Mouse (Mus musculus) bone marrow, adult 2 months (tissue): ENCODE data around the gene Pea15a.

ENCODE experiments used
- CTCF ChIP-seq: fragments of 200-500 bp; IDR thresholded peaks from 2 replicates; pipeline ENCODE4 v1.5.1; 2011; ENCODE audit warnings: low read length, control low read depth; ENCODE audit not compliant: control insufficient read depth, insufficient read depth
- POLR2A ChIP-seq: fragments of 200-500 bp; IDR thresholded peaks from 2 replicates; pipeline ENCODE4 v1.6.1; 2011; ENCODE audit warnings: low read depth, mild to moderate bottlenecking, control low read depth, low read length, borderline replicate concordance; ENCODE audit not compliant: control insufficient read depth

- TF ChIP-seq POLR2A (no peak), CTCF (no peak)
These were observed 46.1 kb downstream of the Pea15a start for GRCm38 (mm10) chr1:172160508-172160907.
